Mouse (Mus musculus) gastrocnemius, postnatal 25 days (tissue): ENCODE measurements around the gene Fbln7. TPM values are rescaled to one million over a fixed set of nuclear protein-coding genes. Genes with fewer than 3 reads are reported as not detected.
A peak's percentile ranks its signal among the peaks of the same experiment; 100 is the strongest.

Source experiments
- DNase-seq: peaks from one replicate; pipeline ENCODE4 v3.0.0; 2022
- long read RNA-seq, 2 experiments: library from polyadenylated mRNA; stranded (forward); transcript quantifications; one replicate each; pipeline ENCODE4 v2.0.0; 2021
- total RNA-seq, 2 experiments: library from RNA; stranded (reverse); gene quantifications; 1 replicate in 1 of 2; 2 replicates in 1 of 2; pipeline ENCODE4 v1.2.3; 2021

Gene Fbln7
- total RNA-seq: 1 to 10 TPM; 3.6 to 4.8 TPM
- long read RNA-seq, experiment 1, transcript Fbln7-201 (8 exons, 2,905 nt): major isoform, 7 of 7 reads
- long read RNA-seq, experiment 1, partial matches to known transcripts: 0 of 7 reads
- long read RNA-seq, experiment 1, other reads (novel, unspliced or antisense): 0 of 7 reads
- long read RNA-seq, experiment 2, transcript Fbln7-201 (8 exons, 2,905 nt): major isoform, 11 of 13 reads
- long read RNA-seq, experiment 2, partial matches to known transcripts: 0 of 13 reads
- long read RNA-seq, experiment 2, other reads (novel, unspliced or antisense): 2 of 13 reads

DNA sequence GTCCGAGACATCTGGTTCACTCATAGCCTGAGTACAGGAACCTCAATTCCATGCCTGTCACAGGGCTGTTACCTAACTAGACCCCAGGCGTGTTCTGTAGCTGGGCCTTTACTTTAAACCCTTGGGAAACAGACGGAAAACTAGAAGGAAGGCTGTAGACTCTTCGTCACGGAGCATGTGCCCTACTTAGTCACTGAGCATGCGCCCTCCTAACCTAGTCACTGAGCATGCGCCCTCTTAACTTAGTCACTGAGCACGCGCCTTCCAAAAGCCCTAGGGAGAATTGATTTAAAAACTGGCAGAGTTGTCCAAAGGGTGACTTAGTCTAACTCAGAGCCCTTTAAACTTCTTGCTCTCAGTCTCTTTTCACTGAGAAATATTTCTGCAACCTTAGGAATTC, at the start of gene Fbln7:
TSS of gene Fbln7 (plus strand) at position 346 of the 400 bp plus-strand sequence.
- no peak for DNase-seq

DNA sequence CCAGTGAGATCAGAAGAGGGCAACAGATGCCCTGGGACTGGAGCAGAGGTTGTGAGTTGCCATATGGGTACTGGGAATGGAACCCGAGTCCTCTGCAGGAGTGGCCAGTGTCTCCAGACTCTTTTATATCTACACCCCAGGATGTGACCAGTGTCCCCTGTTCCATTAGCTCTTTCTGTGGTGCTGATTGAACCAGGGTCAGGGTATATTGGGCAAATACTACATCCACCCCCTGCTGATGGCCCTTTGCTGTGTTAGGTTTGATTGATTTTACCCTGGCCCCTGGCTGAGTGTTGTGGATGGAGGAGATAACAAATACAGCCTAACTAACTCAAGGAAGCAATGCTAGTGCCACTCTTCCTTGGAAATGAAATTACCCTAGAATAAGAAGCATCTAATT, 46.5 kb upstream of the Fbln7 start:
- DNase-seq: no peak

DNA sequence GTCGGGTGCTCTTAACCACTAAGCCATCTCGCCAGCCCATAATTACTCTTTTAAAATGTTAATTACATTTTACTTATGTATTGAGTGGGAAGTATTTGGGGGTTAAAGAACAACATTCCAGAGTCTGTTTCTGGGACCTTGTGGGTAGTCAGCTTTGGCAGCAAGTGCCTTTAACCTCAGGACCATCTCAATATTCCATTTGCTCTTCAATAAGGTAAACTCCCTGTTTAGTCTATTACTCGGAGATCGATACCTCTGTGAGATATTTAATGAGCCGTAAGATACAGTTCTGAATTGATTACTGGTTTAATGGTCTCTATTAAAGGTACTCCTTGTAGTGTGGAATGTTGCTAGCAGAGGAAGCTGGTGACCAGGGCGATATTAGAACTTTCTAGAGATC, 45.9 kb upstream of the Fbln7 start:
- DNase-seq: no peak

DNA sequence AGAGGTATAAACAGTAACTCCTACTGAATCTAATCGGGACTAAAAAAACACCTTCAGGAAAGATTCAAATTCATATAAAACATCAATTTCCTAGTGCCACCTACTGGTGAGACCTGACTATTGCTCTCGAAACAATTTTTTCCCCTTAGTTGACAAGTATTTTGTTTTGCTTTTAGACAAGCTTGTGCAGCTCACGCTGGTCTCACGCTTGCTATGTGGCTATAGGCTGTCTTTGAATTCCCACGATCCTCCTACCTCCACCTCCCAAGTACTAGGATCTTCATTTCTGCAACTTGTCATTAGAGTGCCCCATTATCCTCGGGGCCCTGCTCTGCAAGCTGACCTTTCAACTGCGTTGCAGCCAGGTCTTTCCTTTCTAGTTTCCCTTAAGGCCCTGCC, 45.4 kb upstream of the Fbln7 start:
- no peak for DNase-seq

DNA sequence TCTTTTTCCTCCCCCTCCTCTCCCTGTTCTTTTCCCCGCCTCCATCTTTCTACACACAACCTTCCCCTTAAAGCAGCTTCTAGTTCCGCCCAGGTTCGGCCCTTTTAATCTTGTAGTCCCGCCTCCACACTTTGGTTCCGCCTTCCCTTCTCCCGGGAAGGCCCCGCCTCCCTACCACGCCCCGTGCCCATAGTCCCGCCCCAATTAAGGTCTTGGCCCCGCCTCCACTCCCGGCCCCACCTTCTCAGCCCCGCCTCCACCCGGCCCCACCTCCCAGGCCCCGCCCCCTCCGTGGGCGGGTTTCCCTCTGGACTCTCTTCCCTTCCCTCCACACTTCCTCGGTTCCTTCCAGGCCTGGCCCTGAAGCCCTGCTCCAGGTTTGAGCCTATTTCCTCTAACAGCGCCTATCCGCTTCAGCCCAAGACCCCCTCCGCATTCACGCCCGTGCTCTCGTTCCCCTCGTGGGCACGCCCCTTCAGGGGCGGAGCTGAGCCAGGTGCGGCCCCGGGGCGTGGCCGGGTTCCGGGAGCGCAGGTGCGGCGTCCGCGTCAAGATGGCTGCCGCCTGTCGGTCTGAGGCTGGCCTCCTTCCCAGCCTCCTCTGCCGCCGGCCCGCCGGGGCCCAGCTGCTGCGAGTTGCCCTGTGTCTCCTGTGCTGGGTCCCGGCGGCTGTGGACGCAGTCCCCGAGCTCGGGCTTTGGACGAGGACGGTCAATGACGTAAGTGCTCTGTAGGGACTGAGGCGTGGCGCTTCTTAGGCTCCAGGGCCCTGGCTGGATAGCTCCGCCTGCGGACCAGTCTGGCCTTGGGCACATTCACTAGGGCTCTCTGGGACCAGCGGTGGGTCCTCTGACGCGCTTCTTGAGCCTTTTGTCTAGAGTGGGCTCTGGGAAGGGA, 44.7 kb upstream of the Fbln7 start, which contains the start of gene Tmem87b:
TSS of gene Tmem87b (plus strand) at position 333 of the 896 bp plus-strand sequence.
- DNase-seq: peak; percentile 94

DNA sequence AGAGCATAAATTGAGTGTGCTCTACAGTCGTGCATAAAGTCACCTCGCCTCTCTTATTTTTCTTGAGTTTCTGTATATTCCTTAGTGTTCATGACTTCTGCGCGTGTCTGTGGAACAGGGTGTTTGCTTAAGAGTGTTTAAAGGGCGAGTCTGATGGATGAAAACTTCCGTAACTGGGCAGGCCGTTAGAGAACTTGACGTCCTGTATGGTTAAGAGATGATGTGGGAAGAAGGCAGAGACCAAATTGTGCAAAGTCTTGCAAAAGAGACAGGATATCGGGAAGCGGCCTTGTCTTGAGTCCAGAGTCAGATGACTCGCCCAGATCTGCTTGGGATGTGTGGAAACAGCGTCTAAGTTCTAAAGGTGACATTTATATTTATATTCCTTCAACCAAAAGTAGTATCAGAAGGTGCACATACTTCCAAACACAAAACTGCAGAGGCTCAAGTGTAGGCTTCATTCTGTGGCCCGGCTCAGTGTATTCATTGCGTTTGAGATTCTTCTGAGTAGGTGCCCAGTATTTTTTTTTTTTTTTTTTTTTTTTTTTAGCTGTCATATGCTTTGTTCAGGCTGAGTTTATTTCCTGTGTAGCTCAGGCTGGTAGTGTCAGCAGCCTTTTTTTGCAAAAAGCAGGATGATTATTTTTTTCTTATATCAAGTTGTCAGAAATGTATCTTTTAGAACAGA, 43.7 kb upstream of the Fbln7 start:
- DNase-seq: peak; percentile 7

DNA sequence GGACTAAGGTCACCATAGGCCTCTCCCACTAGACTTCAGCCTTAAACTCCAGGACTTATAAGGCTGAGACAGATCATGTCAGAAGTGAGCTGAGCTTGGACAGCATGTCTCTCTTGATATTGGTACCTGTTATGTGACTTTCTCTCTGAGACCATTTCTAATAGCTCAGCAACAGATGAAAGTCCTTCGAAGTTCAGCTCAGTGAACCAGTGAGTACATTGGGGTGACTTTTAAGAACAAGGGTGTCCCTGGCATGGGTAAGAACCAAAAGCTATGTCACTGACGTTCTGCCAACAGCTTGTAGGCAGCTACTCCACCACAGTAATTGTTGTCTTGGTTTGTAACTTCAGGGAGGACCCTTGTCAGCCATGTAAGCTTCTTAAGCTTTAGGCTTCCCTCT, 42.1 kb upstream of the Fbln7 start:
- DNase-seq: no peak

DNA sequence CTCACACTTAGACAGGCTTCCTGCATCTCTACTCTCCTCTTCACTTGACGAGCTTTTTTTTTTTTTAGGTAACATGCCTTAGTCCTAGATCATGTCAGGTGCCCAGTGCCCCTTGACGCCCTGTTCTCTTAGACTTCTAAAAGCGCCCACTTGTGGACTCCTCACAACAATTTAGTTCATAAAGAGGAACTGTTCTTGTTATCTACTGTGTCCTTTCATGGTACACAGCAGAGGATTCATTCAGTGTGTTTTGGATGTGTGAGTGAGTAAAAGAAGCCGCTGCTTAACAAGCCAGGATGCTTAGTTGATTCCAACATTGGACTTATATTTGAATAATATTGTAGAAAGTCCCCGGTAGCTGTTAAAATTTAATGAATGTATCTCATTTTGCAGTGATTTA, 38.9 kb upstream of the Fbln7 start:
- DNase-seq: no peak

DNA sequence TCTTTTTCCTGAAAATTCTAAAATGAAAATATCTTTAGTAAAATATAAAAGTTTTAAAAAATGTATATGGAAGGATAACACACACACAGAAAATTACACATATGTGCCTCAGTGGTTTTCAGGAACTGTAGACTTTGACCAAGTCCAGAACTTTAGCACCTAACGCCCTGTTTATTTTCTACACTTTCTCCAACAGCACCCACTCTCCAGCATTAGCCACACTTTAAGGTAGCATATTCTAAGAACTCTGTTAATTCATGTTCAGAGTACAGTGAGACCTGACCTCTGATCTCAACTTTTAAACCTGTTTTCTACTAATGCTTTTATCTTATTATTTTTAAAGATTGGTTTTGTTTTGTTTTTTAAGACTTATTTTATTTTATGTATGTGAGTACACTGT, 35.0 kb upstream of the Fbln7 start:
- no peak for DNase-seq

DNA sequence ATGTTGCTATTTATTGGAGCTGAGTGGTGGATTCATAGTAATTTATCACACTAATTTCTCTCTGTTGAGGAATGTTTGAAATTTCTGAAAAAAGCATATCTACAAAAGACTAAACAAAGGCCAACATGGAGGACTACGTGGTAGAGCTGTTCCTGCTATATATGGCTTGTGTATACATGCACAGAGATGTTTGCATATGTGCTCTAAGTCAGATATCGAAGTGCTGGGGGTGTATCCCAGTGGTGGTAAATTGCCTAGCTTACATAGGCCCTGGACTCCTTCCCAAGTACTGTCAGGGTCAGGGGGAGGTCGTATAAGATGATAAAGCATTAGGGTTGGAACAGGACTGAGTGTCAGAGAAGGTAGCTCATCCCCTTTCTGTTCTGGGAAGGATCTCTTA, 30.2 kb upstream of the Fbln7 start:
- DNase-seq: no peak

DNA sequence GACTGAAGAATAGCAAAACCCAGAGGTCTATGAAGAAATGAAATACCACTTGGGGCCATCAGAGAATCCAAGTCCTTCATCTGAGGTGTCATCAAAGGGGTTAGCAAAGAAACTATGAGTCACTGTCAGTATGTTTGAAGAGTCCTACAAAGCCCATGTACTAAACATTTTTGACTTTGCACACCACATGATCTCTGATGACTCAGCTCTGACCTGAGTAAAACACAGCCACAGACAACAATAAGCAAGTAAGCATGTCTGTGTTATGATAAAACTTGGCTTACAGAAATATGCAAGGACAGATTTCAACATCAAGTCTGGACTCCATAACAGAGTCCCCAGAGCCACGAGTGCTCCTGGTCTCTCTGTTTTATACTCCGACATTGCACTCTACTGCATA, 29.7 kb upstream of the Fbln7 start:
- DNase-seq: no peak

DNA sequence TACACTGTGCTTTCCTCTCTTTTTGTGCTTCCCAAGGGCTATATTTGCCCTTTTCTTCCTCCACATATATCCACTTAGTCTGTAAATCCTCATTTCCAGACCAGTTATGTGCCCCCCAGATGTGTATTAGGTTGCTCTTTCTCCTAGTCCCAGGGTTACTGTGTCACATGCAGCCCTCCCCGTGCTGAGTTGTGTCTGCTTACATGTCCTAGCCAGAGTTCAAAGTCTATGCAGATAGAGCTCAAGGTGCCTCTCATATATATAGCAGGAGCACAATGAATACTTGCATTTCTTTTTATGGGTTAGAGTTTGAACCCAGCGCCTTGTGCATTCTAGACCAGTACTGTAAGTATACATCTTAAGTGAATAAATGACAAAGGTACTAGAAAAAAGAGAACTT, 29.3 kb upstream of the Fbln7 start:
- no peak for DNase-seq

DNA sequence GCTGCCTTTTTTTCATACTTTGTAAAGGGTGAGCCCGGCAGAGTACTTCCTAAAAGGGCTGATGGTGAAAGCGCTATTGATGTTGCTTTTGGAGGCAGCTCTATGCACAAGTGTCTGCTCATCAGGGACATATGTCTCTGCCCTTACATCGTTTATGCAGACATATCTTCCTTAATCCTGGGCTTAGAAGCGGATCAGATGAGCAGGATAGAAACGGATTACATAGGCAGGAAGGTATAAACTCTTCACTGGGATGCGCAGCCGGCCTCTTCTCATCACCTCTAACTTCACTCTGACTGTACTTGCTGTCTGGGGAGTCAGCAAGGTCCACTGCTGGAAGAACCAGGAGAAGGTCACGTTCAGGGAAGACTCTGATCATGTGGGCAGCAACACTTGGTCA, 25.2 kb upstream of the Fbln7 start:
- DNase-seq: no peak

DNA sequence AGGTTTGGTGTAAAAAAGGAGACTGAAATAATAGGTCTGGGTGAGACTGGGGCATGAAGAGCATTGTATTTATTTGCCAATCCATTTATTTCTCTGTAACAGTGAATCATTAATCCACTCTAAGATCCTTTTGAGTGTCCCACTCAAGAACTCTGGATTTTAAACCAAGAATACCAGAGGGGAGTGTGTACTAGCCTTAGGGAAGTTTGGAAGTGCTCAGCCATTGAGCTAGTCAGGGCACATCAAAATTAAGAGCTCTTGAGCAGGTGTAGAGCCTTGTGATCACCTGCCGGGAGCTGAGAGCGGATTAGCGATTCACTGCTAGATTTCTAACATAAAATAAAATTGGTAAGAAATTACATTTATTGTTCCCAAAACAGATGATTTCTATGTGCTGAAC, 24.2 kb upstream of the Fbln7 start:
- no peak for DNase-seq

DNA sequence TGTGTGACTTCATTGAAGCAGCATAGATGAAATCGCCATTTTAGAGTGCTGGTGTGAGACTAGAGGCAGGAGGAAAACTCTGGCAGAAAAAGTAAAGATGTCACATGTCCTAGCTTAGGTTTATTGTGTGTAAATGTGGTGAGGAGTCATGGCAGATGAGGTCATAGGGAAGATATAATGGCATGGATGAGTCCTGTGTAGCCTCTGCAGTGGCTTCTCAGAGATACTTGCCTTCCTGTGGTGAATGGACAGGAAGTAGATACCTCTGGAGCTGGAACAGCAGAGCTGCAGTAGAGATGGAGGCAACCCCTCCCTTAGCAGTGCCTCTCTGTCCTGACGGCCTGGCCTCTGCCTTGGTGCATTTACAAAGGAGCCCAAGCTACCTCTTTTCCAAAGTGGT, 23.3 kb upstream of the Fbln7 start:
- DNase-seq: no peak

DNA sequence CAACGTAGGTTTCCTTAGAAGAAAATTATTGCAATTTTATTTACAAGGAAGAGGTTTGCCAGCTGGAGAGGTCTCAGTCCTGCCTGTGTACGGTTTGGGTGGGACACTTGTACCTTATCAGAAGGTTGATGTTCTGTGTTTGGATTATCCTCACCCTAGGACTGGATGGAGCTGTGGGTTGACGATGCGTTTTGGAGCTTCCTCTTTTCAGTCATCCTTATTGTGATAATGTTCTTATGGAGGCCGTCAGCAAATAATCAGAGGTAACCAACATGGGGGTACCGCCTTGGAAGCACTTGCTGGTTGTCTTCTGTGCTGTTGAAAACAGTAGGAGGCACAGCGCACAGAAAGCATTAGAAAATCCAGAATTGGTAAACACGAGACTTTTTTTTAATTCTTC, 20.3 kb upstream of the Fbln7 start:
- DNase-seq: no peak

DNA sequence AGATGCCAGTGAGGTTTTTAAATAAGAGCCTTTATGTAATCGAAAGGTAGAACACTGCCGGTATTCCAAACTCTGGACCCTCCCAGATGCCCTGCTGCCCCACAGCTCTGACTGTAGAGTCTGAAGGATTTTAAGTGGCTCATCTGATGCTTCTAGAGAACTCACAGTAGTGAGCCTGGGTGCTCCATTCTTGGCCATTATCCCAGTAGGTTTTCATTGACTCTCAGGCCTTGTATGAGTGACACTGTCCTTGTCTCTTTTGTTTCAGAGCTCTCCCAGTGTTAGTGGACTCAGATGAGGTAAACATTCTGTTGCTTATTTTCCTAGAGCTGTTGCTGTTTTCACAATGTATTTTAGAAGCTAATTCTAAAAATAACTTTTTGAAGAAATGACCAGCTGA, 12.7 kb upstream of the Fbln7 start:
- DNase-seq: no peak

DNA sequence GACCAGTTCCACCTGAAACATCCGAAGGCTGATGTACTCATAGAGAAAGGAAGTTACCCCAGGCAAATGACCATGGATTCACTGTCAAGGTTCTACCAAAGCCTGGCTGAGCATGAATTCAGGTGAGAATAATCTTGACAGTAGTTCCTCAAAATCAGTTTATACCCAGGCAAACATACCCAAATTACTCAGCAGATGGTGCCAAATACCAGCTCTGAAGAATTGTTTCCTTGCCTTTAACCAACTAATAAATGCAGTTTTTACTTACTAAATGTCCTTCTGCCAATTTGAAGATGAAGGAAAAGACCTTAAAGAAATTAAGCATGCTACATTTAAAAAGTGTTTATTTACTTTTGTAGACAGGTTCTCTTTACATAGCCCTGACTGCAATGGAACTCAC, 6.1 kb upstream of the Fbln7 start:
- no peak for DNase-seq

DNA sequence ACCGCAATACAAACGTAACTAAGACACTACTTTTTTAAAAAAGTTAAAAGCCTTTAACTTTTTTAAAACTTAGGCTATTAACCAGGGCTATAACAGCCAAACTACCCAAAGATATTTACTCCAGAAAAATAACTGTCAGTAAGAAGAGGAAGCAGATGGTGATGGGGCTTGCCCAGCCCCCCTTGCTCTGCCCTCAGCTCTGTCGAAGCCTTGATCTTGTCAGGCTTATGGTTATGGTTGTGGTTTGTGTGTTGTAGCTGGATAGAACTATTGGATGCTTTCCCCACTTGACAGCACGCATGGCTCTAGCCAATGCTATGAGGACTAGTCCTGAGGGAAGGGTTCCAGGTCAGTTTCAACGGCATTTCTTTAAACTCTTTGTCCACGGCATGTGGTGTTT, 3.8 kb upstream of the Fbln7 start:
- DNase-seq: no peak

DNA sequence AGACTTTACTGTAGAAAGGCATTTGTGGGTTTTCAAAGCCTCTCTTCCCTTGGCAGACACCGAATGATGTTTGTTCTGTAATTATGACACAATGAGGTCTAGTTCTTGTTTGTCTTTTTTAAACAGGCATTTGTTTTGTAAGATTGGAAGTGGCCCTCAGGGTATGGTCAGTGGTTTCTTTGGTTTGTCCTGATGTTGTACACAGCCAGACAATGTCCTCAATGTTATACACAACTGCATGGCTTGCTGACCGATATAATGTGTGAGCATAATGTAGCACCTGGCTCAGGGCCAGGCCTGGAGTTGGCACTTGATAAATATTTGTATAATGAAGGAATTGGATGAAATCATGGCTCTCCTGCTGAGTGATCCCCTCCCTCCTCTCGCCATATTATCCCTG, 2.9 kb upstream of the Fbln7 start:
- DNase-seq: no peak

DNA sequence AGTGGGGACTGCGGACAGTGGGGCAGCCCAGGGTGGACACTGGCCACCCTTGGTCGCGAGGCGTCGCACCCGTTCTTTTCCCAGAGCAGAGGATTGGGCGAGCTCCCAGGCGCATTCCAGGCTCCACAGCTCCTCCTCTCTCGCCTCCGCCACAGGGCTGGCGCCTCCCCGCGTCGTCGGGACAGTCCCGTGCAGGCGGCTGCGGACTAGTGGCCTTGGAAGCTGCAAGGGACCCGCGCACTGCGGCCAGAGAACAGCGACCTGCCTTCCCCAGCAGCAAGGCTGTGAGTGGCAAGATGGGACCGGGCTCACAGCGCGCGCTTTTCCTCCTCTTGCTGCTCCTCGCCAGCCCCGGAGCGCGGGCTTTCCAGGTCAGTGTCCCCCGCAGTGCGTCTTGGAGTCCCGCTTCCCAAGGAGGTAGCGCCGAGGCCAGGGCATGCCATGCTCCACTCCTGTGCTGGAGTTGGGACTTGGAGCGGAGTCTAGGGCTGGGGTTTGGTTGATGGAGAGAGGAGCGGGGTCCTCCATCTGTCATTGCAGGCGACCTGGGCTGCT, 1.1 kb downstream of the Fbln7 start:
- peak; percentile 54 for DNase-seq

DNA sequence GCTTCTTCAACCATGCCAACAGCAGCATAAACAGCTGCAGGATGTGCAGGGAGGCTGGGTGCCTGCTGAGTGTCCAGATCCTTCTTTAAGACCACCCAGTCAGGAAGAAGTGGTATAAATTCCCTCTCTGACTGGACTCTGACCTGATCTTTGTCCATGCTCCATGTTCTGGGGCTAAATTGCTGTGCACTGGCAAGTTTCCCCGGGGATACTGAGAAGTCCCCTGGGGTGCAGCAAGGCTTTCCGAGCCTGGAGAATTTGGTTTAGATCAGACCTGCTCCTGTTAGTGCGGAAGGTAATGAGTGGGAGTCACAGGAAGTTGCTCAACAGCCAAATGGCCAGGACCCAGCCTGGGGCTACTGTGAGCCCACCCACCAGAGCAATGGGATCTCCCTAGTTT, 2.3 kb downstream of the Fbln7 start:
- no peak for DNase-seq

DNA sequence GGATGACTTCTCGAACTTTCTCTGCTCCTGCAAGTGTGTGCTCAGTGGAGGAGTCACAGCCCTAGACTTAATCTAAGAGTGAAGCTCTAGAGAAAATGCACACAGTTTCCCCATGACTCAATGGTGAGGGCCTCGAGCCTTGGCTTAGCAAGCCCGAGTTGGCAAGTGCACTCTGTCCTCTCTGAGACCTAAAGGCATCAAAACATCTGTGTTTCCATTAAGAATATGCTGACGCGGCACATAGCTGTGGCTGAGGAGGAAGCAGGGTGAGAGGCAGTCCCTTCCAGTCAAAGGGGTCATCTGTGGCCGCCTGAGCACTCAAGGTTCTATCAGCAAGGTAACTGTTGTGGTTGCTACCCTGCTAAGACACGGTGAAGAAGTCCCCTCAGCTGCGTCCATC, 8.9 kb downstream of the Fbln7 start:
- DNase-seq: peak; percentile 30
